Mouse (Mus musculus): ENCODE data around the gene Hbq1b. TPM values are rescaled to one million over a fixed set of nuclear protein-coding genes. Genes with fewer than 3 reads are reported as not detected.
"Not testable (repeated sequence)": the region's sequence is repeated elsewhere in the genome, so short reads cannot be mapped to it uniquely, and the experiment has no call there.

Hbq1b gene
- polyA plus RNA-seq, 1 experiment, result not detected

DNA sequence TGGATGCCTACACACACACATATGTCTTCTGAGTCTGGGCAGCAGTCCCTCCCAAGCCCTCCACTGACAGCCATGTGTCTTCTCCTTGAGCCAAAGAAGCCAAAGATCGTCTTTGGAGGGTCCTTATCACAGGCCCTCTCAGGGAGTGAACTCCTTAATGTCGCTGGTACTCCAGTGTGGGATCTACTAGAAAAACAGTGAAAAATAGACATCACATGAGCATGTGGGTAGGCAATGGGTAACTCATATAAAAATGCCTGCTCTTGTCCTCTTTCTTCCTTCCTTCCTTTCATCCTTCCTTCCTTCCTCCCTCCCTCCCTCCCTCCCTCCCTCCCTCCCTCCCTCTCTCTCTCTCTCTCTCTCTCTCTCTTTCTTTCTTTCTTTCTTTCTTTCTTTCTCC is 10.7 kb downstream of the Hbq1b start:
- not testable (repeated sequence) for H3K79me3 ChIP-seq (ENCODE audit: low read depth); H3K4me3 ChIP-seq (ENCODE audit: insufficient read depth, poor library complexity, severe bottlenecking); H3K79me2 ChIP-seq (ENCODE audit: control insufficient read depth, insufficient read depth); H3K36me3 ChIP-seq (ENCODE audit: control insufficient read depth, insufficient read depth); H3ac ChIP-seq (ENCODE audit: control insufficient read depth, insufficient read length, low read depth)
- peaks cover 16% of the 10 kb centered on the region for H3K27me3 ChIP-seq (ENCODE audit: control insufficient read depth, insufficient read depth, insufficient read length)

DNA sequence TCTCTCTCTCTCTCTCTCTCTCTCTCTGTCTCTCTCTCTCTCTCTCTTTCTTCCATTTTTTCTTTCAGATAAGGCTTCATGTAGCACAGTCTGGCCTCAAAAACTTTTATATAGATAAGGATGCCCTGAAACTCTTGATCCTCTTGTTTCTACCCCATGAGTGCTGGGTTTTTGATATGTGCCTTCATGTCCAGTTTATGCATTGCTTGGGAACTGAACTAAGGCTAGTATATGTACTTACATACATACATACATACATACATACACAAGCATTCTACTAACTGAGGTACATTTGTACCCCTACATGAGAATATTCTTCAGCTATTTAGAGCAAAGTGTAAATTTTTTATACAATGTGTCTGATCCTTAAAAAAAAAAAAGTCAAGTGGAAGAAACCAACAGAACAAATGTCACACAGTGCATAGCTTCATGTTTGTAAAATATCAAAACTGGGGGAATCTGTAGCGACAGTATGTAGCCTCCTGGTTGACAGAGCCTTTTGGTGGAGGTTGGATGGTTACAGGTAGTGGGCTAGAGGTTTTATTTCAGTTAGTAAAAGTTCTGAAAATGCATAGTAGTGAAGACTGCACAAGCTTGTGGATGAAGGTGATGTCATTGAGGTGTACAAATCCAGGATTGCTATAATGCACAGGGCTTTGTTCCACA is 11.2 kb downstream of the Hbq1b start:
- no peak for TF ChIP-seq USF1 (IDR thresholded peaks at IDR 0.05; ENCODE audit: low read depth)
- no peak for TF ChIP-seq FOSL1 (IDR thresholded peaks at IDR 0.05; ENCODE audit: insufficient read depth, low read length, poor library complexity, severe bottlenecking)
- no peak for TF ChIP-seq CEBPB (IDR thresholded peaks at IDR 0.05; ENCODE audit: low read depth)
- TF ChIP-seq MYOD1 (IDR thresholded peaks at IDR 0.05; ENCODE audit: control insufficient read depth, insufficient read length, low read depth), result no peak
- TF ChIP-seq MYOG (IDR thresholded peaks at IDR 0.05; ENCODE audit: control insufficient read depth, extremely low read depth, insufficient read length), result no peak
- no peak for TF ChIP-seq MAX (IDR thresholded peaks at IDR 0.05)
- no peak for TF ChIP-seq CTCF (IDR thresholded peaks at IDR 0.05; ENCODE audit: control insufficient read depth, insufficient read depth, insufficient read length)
- Histone ChIP-seq H3K27me3 (ENCODE audit: control insufficient read depth, insufficient read depth, insufficient read length) (peaks cover 22% of the 10 kb centered on the region), H3K79me3 (ENCODE audit: low read depth) (no peaks in the 10 kb centered on the region), H3K4me3 (ENCODE audit: insufficient read depth, poor library complexity, severe bottlenecking) (no peak overlapping the region), H3ac (ENCODE audit: control insufficient read depth, insufficient read length, low read depth) (no peak overlapping the region), H3K79me2 (ENCODE audit: control insufficient read depth, insufficient read depth) (no peaks in the 10 kb centered on the region), H3K36me3 (ENCODE audit: control insufficient read depth, insufficient read depth) (no peaks in the 10 kb centered on the region)

DNA sequence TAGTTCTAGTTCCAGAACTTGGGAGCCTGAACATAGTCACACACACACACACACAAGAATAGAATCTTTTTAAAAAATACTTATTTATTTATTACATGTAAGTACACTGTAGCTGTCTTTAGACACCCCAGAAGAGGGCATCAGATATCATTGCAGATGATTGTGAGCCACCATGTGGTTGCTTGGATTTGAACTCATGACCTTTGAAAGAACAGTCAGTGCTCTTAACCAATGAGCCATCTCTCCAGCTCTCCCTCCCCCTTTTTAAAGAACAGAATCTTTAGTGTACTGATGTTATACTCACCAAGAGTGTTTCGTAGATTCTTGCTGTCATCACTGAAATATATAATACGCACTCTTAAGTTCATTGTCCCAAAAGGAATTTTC is 11.8 kb downstream of the Hbq1b start:
- H3K79me2 ChIP-seq (ENCODE audit: control insufficient read depth, insufficient read depth), result no peaks in the 10 kb centered on the region
- H3K79me3 ChIP-seq (ENCODE audit: low read depth), result no peaks in the 10 kb centered on the region
- H3K4me3 ChIP-seq (ENCODE audit: insufficient read depth, poor library complexity, severe bottlenecking), result no peak overlapping the region
- H3ac ChIP-seq (ENCODE audit: control insufficient read depth, insufficient read length, low read depth), result no peak overlapping the region
- no peak for TF ChIP-seq MYOD1 (IDR thresholded peaks at IDR 0.05; ENCODE audit: control insufficient read depth, insufficient read length, low read depth)
- TF ChIP-seq USF1 (IDR thresholded peaks at IDR 0.05; ENCODE audit: low read depth), result no peak
- TF ChIP-seq MAX (IDR thresholded peaks at IDR 0.05), result no peak
- no peak for TF ChIP-seq FOSL1 (IDR thresholded peaks at IDR 0.05; ENCODE audit: insufficient read depth, low read length, poor library complexity, severe bottlenecking)
- TF ChIP-seq CEBPB (IDR thresholded peaks at IDR 0.05; ENCODE audit: low read depth), result no peak
- no peak for TF ChIP-seq MYOG (IDR thresholded peaks at IDR 0.05; ENCODE audit: control insufficient read depth, extremely low read depth, insufficient read length)
- TF ChIP-seq CTCF (IDR thresholded peaks at IDR 0.05; ENCODE audit: control insufficient read depth, insufficient read depth, insufficient read length), result no peak
- H3K36me3 ChIP-seq (ENCODE audit: control insufficient read depth, insufficient read depth), result no peaks in the 10 kb centered on the region
- H3K27me3 ChIP-seq (ENCODE audit: control insufficient read depth, insufficient read depth, insufficient read length), result peaks cover 27% of the 10 kb centered on the region

DNA sequence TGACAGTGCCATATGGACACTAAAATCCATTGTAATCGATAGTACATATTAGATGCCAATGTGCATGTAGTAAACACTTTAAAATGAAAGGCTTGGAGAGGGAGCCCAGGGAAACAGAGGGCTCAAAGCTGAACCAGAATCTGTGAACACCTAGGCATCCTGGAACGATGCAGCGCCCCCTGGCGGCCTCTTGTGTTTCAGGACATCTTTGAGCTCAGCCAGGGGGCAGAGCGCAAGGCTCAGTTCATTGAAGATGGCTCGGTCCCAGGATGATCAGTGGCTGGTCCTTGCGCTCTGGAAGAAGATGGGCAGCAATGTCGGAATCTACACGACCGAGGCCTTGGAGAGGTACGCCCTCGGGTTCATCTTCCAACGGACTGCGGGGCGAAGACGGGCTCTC is 13.1 kb downstream of the Hbq1b start, which contains the start of gene Hbq1a:
Hbq1a (plus strand) TSS at position 205 of the 400 bp plus-strand sequence.
- not testable (repeated sequence) for H3K4me3 ChIP-seq (ENCODE audit: insufficient read depth, poor library complexity, severe bottlenecking); H3K79me2 ChIP-seq (ENCODE audit: control insufficient read depth, insufficient read depth); H3K36me3 ChIP-seq (ENCODE audit: control insufficient read depth, insufficient read depth)

DNA sequence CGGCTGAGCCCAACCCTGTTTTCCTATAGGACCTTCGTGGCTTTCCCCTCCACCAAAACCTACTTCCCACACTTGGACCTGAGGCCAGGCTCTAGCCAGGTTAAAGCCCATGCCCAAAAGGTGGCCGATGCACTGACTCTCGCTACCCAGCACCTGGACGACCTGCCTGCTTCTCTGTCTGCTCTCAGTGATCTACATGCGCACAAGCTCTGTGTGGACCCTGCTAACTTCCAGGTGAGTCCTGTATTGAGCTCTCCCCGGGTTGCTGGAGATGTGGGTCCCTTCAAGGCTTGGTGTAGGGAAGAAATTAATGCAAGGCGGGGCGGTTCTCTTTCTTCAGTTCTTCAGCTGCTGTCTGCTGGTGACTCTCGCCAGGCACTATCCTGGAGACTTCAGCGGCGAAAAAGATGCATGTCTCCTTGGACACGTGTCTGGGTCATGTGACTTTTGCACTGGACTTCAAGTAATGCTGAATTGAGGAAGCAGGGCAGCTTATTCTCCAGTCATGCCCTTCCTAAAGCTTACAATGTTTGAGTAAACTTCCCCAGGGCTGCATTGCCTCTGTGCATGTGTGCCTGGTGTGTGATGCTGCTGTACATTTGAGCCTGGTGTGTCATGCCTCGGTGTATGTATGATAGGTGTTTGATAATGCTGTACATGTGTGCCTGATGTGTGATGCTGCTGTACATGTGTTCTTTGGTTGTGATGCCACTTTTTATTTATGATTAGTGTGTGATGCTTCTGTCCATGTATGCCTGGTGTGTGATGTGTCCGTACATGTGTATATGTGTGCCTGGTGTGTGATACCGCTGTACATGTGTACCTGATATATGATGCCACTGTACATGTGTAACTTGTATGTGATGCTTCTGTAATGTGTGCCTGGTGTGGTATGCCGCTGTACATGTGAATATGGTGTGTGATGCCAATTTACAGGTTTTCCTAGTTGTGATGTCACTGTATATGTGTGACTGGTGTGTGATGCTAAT is 13.8 kb downstream of the Hbq1b start:
- no peak overlapping the region for H3K4me3 ChIP-seq (ENCODE audit: insufficient read depth, poor library complexity, severe bottlenecking)
- no peak overlapping the region for H3ac ChIP-seq (ENCODE audit: control insufficient read depth, insufficient read length, low read depth)
- no peaks in the 10 kb centered on the region for H3K36me3 ChIP-seq (ENCODE audit: control insufficient read depth, insufficient read depth)
- peaks cover 29% of the 10 kb centered on the region for H3K27me3 ChIP-seq (ENCODE audit: control insufficient read depth, insufficient read depth, insufficient read length)
- H3K79me2 ChIP-seq (ENCODE audit: control insufficient read depth, insufficient read depth), result no peaks in the 10 kb centered on the region
- no peak for TF ChIP-seq MYOG (IDR thresholded peaks at IDR 0.05; ENCODE audit: control insufficient read depth, extremely low read depth, insufficient read length)
- TF ChIP-seq USF1 (IDR thresholded peaks at IDR 0.05; ENCODE audit: low read depth), result peak; percentile 63
- no peak for TF ChIP-seq MYOD1 (IDR thresholded peaks at IDR 0.05; ENCODE audit: control insufficient read depth, insufficient read length, low read depth)
- no peak for TF ChIP-seq FOSL1 (IDR thresholded peaks at IDR 0.05; ENCODE audit: insufficient read depth, low read length, poor library complexity, severe bottlenecking)
- no peak for TF ChIP-seq CEBPB (IDR thresholded peaks at IDR 0.05; ENCODE audit: low read depth)
- TF ChIP-seq CTCF (IDR thresholded peaks at IDR 0.05; ENCODE audit: control insufficient read depth, insufficient read depth, insufficient read length), result no peak
- H3K79me3 ChIP-seq (ENCODE audit: low read depth), result no peaks in the 10 kb centered on the region

More for the DNA sequence above, 13.1 kb downstream of the Hbq1b start, which contains the start of gene Hbq1a:
- H3K27me3 ChIP-seq (ENCODE audit: control insufficient read depth, insufficient read depth, insufficient read length), result peaks cover 29% of the 10 kb centered on the region
- H3ac ChIP-seq (ENCODE audit: control insufficient read depth, insufficient read length, low read depth); H3K79me3 ChIP-seq (ENCODE audit: low read depth): not testable (repeated sequence)

DNA sequence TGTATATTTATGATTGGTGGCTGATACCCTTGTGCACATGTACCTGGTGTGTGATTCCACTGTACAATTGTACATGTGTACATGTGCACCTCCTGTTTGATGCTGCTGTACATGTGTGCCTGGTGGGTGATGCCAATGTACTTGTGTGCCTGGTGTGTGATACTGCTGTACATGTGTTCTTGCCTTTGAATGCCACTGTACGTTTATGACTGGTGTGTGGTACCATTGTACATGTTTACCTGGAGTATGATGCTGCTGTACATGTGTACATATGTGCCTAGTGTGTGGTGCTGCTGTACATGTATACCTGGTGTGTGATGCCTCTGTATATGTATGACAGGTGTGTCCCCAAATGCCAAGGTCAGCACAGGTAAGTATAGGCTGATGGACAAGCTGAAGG is 14.7 kb downstream of the Hbq1b start:
- Histone ChIP-seq H3K27me3 (ENCODE audit: control insufficient read depth, insufficient read depth, insufficient read length) (peaks cover 29% of the 10 kb centered on the region), H3K36me3 (ENCODE audit: control insufficient read depth, insufficient read depth) (no peaks in the 10 kb centered on the region), H3ac (ENCODE audit: control insufficient read depth, insufficient read length, low read depth) (no peak overlapping the region), H3K79me3 (ENCODE audit: low read depth) (no peaks in the 10 kb centered on the region), H3K4me3 (ENCODE audit: insufficient read depth, poor library complexity, severe bottlenecking) (no peak overlapping the region), H3K79me2 (ENCODE audit: control insufficient read depth, insufficient read depth) (no peaks in the 10 kb centered on the region)
- TF ChIP-seq FOSL1 (IDR thresholded peaks at IDR 0.05; ENCODE audit: insufficient read depth, low read length, poor library complexity, severe bottlenecking), result no peak
